Mouse (Mus musculus): ENCODE results near the gene Sval3. TPM values are rescaled to one million over a fixed set of nuclear protein-coding genes. Genes with fewer than 3 reads are reported as not detected.

The Sval3 gene
- polyA plus RNA-seq (2011; ENCODE audit: insufficient read depth, insufficient read length, low replicate concordance, missing spikeins): not detected in 2 replicates

DNA sequence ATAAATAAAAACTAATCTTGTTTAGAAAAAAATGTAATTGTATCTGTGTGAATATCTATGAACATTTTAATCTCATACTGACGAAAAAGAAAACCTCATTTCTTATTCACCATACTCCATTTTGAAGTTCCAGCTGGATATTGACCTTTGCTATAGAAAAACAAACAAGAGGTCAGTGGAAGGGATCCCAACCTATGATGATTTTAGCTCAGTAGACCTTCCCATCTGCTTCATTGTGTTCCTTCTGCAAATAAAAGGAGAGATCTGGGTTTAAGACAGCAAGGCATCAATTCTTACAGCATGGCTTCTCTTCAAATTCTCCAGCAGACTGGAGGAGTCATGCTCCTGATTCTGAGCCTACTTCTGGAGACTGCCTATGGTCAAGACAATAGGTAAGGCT, at the start of gene Sval3:
Sval3 (plus strand) TSS at position 301 of the 400 bp plus-strand sequence.
- WGBS: 61% methylated on average over 1 of the region's 1 CpGs
- no peak for TF ChIP-seq POLR2A (IDR thresholded peaks at IDR 0.05; ENCODE audit: borderline replicate concordance, control insufficient read depth, low read depth, low read length)
- no peak within 1 kb of the TSS for H3K27ac ChIP-seq (ENCODE audit: control insufficient read depth, insufficient read depth, low read depth, low read length, poor library complexity)
- H3K4me1 ChIP-seq (ENCODE audit: control insufficient read depth, insufficient read depth, low read length): no peaks in the 10 kb centered on the region
- H3K4me3 ChIP-seq (replicated peaks; ENCODE audit: control insufficient read depth, low read depth, low read length): no peak within 1 kb of the TSS

DNA sequence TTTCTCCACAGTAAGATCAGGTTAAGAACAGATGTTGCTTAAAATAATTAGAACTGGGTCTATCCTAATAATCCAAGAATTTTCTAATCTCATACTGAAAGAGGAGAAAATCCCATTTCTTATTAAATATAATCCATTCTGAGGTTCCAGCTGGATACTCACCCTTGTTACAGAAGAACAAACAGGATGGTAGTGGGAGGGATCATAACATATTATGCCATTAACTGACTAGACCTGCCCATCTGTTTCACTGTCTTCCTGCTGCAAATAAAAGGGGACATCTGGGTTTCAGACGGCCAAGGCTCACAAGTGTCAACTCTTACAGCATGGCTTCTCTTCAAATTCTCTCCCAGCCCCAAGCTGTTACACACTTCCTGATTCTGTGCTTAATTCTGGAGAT, 16.6 kb upstream of the Sval3 start, which contains the start of gene Sval1:
Sval1 (plus strand) TSS at position 301 of the 400 bp plus-strand sequence.
- Histone ChIP-seq H3K4me3 (replicated peaks; ENCODE audit: control insufficient read depth, low read depth, low read length) (no peak within 1 kb of the TSS), H3K27ac (ENCODE audit: control insufficient read depth, insufficient read depth, low read depth, low read length, poor library complexity) (no peak within 1 kb of the TSS), H3K4me1 (ENCODE audit: control insufficient read depth, insufficient read depth, low read length) (no peaks in the 10 kb centered on the region)
- TF ChIP-seq CTCF (IDR thresholded peaks at IDR 0.05; ENCODE audit: control insufficient read depth, insufficient read depth, low read length): no peak
- no peak for TF ChIP-seq POLR2A (IDR thresholded peaks at IDR 0.05; ENCODE audit: borderline replicate concordance, control insufficient read depth, low read depth, low read length)
- WGBS: 70% methylated on average over 1 of the region's 1 CpGs

Other genes with a start within 250 kb of the Sval3 start
- not detected in 2 replicates for gene Olfr459, start 193.0 kb upstream of the Sval3 start, polyA plus RNA-seq (2011; ENCODE audit: insufficient read depth, insufficient read length, low replicate concordance, missing spikeins)
- not detected in 2 replicates for gene Pip, start 120.6 kb upstream of the Sval3 start, polyA plus RNA-seq (2011; ENCODE audit: insufficient read depth, insufficient read length, low replicate concordance, missing spikeins)
- not detected in 2 replicates for gene Sval2, start 115.2 kb upstream of the Sval3 start, polyA plus RNA-seq (2011; ENCODE audit: insufficient read depth, insufficient read length, low replicate concordance, missing spikeins)
- gene Sval1, start 16.5 kb upstream of the Sval3 start, polyA plus RNA-seq (2011; ENCODE audit: insufficient read depth, insufficient read length, low replicate concordance, missing spikeins): not detected in 2 replicates
- not detected in 2 replicates for gene Sva, start 70.3 kb downstream of the Sval3 start, polyA plus RNA-seq (2011; ENCODE audit: insufficient read depth, insufficient read length, low replicate concordance, missing spikeins)
- not detected in 2 replicates for gene Tas2r139, start 172.8 kb downstream of the Sval3 start, polyA plus RNA-seq (2011; ENCODE audit: insufficient read depth, insufficient read length, low replicate concordance, missing spikeins)
- gene Tas2r144, start 247.2 kb downstream of the Sval3 start, polyA plus RNA-seq (2011; ENCODE audit: insufficient read depth, insufficient read length, low replicate concordance, missing spikeins): not detected in 2 replicates